Mouse (Mus musculus) testis, postnatal 10 days (tissue): ENCODE data around the gene Agbl3.
A peak's percentile ranks its signal among the peaks of the same experiment; 100 is the strongest.

Experiments used
- DNase-seq: peaks from one replicate; pipeline ENCODE4 v3.0.0; 2021; ENCODE audit warnings: low spot score

Agbl3 gene

DNA sequence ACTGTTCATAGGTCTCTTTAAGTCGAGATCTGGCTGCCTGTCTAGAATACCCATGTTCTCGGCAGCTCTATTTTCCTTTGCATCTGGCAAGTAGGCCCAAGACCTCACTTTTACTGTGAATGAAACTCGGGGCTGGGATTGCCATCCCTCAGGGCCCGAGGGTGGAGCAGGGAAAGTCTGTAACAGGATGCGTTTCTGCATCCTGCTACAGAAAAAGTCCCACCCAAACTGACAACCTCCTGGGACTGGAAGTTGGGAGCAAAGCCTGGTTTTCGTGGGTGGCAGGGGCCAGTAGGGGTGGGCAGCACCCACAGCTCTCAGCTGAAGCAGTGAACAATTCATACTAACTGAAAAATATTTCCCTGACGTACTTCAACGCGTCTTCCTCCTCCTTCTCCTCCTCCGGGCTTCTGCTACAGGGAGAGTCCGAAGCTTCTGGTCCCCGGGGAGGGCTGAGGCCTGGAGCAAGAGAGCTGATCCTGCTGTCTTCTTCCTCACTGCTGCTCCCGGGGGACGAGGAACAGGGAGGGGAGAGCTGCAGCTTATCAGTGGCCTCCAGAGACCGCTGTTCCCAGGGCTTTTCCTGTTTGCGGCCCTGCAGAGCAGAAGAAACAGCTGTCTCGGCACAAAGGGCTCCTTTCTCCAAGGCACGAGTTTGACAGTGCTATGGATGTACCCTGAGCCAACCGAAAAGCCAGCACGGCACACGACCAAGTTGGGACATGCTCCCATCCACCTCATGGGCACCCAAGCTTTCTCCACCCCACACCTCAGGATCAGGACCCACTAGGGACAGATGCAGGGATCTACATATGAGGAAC is 94.1 kb downstream of the Agbl3 start:
- peak; percentile 76 for DNase-seq

DNA sequence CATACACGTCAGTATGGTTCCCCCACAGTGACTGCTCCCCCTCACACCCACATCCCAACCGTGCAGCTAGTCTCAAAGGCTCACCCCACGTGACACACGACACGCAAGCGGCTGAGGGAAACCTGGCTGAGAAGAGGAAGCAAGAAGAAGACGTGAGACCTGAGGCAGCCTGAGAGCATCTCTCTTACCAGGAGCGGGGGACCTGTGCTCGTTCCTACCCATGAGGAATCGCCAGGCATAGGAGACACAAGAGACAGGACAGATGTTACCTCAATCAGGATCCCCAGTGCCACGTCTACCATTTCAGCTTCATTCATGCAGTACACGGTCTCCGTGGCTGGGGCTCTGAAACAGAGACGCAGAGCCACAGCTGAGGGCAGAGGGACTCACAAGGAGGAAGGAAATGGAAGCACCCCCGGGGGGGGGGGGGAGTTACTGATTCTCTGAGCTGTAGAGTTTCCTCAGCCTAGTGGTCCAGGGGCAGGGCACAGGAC is 95.1 kb downstream of the Agbl3 start:
- peak; percentile 43 for DNase-seq

DNA sequence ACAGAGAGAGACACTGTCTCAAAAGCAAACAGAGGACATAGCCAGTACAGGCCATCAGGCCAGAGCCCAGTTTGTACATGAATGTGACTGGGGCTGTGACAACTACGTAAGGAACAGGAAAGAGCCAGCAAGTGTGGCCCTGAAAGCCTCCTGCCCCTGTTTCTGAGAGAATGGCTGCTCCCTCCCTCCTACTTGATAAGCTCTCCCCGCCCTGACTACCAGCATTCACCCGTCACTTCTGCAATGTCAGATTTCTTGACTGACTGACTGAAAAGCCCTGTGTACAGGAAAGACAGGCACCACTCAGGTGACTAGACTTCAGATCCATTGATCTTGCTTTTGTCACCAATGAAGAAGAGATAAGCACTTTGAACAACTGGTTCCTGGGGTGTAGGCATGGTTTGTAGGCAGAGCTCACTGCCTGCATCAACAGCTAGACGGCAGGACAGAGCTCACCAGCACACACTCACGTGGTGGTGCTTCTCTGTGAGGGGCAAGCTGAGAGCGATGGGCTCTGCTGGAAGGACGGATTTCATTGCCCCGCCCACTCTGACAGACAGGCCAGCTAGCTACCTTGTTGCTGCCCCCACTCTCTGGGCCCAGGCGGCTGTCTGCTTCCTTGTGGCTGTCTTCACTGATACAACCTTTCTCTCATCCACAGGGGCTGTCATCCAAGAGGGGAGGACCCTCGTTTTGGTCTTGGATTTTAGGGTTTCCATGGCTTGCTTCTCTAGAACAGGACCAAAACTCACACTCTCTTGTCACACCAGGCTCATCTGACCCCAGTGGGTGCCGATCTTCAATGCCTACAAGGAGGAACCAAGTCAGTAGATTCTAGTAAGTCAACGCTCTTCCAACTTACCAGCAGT is 96.0 kb downstream of the Agbl3 start:
- peak; percentile 45 for DNase-seq

DNA sequence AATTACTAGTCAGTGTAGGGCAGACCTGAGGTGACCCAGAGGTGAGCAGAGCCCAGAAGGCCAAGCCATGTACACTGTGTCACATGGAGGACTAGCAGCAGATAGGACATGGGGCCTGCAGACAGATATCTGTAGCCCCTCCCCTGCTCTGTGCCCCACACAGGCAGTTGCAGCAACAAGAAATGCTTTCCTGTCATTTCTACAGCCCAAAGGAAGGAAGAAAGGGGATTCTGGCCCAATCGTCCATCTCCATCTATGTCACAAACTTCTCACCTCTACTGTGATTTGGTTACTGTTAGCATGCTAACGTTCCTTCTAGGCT is 96.6 kb downstream of the Agbl3 start:
- no peak for DNase-seq

DNA sequence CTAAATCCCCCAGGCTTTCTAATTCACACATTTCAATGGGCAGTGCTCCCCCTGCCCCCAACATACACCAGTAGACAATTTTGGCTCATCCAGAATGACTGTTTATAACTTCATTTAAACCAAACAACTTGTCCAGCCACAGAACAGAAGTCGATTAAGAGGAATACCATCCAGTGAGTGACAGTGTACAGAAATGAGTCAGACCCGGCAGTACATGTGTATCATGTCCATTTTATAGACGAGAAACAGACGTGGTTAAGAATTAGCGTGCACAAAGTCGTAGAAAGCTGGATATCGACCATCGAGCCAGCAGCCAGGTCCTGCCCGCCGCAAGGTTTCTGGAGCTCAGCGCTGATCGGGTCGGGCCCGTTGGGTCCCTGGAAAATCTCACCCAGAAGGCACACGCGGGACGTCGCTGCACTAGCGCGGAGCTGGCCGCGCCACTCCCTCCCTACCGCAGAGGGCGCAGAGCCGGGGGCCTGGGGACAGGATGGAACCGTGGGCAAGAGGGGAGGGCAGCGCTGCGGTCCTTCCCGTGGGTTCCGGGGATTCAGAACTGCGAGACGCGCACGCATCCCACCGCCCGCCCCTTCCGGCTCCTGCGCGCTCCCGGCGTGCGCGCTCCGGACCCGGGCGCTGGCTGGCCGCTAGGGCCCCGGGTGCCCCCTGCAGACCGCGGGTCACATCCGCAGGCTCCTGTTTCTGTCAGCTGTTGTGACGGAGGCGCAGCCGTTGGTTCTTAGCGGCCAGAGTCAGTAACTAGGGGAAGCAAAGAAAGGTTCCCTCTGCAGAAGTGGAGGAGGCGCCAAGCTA is 97.5 kb downstream of the Agbl3 start, which contains the start of gene Cyren:
Cyren (minus strand) TSS at position 552 of the 813 bp plus-strand sequence.
- peak; percentile 95 for DNase-seq

DNA sequence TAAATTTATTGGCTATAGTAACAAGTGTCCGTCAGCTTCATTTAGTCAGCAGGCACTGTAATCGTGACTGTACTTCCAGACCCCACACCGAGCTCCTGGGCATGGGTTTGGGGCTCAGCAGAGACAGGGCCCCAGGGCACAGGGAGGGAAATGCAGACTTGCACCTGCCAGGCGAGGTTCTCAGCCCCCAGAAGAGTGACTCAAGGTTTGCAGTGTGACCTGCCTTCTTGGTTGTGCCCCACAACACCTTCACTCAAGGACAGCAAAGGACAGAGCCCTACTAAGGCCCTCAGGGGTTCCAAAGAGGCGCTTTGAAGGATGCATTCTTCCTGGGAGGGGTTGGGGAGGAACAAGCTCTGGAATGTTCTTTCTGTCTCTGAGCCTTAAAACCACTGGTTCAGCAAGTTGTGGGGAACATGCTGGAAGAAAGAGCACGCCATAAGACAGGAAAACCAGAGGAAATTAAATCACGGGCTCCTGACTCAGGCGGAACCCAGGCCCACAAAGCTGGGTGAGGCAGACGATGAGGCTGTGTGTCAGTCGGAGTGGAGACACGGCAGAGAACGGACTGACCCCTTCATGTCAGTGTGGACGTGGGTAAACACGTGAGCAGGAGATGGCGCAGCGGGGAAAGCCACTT is 99.0 kb downstream of the Agbl3 start:
- DNase-seq = no peak

DNA sequence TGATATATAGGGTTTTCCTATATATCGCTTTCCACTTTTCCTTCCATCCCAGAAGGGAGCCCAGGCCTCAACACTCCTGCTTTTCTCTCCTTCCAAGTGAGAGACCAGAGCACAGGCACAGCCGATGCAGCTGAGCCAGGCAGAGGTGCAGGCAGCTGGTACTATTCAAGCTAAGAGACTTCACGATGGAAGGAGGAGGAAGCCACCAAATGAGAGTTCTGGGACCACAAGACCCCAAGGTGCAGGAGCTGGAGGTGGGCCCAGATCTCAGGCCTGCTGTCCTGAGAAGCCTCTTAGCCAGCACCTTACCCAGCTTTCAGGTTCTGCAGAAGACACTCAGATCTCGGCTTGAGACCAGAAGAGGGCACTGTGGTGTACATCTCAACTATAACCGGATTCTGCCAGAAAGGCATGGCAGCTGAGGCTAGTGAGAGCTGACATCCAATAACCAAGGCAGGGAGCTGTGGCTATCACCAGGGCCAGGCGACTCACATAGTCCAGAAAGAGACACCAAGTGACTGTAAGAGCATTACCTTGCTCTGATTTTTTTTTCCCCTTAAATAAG is 99.8 kb downstream of the Agbl3 start:
- DNase-seq = peak; percentile 61

DNA sequence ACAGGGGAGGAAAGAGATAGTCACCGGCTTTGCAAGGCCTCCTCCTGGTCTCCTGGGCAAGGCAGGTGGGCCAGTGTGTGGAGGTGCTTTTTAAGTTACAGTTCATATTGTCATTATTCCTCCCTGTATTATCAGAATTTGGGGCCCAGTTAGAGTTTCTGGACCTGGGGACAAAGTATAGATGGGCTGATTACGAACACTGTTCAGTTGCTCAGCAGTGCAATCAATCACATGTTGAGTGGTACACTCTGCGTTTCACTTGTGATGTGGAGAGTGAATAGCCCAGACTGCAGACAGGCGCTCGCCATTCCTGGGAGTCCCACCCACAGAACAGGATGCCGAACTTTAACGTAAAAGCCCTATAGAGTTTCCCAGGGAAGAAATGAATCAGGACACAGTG is 104.5 kb downstream of the Agbl3 start:
- DNase-seq = no peak

DNA sequence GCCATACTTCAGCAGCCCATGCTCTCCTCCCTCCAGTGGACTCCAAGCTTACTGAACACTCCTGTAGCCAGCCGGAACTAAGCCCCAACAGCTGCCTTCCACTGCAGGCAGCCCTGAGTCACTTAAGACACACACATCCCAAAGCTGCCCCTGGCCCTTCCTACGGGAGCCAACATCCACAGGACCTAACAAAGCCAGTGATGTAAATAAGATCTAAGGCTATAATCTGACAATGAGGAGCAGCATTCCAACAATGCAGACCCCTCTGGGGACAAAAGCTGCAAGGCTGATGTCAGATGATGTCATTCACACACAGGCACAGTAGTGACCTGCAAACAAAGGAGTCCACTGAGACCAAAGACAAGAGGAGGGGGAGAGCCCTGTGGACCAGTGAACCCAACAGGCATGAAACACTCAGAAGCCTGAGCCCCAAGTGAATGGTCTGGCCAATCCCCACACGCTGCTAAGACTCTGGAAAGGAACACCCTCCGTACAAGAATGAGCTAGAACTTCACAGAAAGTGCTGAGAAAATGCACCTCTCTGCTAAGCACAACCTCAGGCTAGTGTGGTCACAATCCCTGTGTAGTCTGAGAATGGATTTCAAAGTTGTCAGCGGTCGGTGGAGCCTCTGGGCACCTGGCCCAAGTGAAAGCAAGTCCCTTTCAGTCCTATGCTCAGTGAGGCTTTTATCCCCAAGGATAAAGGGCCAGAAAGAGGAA is 107.1 kb downstream of the Agbl3 start:
- DNase-seq = no peak

DNA sequence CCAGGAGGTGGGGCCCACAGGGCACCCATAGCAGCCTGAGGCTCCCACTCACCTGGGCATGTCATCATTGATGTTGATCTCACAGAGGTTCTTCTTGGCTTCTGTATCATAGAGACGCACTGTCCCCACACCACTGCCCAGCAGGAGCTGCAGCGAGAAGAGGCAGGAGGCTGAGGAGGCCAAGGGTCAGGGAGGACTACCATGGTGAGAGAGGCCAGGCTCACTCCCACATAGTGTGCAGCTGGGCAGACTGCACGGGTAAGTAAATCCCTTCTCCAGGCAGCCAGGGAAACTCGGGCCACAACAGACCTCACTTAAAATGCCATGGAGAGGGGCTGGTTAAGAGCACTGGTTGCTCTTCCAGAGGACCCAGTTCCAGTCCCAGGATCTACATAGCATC is 109.0 kb downstream of the Agbl3 start:
- DNase-seq = no peak

DNA sequence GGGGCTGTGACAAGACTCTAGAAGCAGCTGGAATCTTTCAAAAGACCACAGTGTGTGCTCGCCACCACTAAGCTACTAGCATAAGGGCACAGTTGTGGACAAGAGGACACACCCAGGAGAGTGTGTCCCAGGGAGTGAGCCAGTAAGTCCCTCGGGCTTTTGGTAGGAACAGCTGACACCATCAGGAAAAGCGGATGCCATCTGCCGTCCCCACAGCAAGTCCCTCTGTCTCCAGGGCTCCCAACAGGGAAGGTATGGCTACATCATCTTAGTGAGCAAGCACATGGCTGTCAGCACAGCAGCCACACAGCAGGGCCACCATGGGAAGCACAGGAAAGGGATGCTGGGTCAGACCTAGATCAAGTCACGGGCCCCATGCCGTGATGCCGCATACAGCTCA is 115.3 kb downstream of the Agbl3 start:
- DNase-seq = no peak

DNA sequence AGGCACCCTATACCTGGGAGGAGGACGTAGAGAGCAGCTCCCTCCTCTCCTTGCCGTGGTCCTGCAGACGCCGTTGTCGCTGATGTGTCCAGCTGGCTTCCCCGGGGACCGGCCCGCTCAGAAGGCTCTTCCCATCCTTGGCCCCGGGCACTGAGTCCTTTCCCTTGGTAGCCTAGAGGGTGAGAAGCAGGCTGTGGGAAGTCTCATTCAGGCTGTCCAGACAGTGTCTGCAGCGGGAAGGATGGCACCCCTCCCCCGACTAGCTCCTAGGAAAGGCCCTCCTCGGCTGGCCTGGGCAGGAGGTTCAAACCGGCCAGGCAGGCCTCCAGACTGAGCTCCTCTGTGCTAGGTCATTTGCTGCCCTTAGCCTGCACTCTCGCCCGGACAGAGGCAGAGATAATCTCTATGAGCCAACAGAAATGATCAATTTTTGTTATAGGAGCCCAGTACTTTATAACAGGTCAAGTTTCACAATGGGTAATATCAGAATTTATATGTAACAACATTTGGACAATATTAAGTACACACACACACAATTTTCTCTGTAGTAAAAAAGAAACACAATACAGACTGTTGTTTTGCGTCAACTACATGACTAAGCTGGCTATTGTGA is 116.0 kb downstream of the Agbl3 start:
- no peak for DNase-seq

DNA sequence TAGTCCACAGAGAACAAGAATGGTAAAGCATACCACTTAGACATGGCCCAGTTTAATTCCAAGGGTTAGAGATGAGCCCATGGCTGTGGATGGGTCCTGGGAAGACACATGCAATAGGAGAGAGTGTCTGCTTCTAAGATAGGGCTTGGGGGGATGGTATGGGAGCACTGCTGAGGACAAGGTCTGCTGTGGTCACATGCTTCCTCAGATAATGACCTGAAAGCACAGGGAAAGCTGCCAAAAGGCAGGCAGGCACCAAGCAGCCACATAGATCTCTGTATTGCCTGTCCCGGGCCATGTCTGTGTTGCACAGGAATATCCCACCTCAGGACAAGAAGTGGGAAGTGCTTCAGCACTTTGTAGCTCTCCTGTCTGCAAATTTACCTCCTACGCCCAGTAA is 118.9 kb downstream of the Agbl3 start:
- no peak for DNase-seq

DNA sequence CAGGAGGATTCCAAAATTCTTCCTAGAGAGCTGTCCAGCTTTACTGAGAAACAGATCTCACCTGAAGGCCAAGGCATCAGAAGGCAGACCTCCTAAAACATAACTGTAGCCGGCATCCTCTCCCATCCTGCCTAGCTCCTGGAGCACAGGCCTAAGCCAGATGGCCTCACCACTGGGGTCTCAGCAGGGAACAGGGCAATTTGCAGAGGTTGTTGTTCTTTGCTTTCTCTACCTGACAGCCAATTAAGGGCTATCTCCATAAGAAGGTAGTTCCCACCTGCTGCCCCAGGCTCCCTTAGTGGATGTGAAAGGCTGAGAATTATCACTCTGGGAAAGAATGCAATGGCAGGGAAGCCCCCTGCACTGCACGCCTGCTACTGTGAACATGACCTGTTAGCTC is 120.8 kb downstream of the Agbl3 start:
- DNase-seq = no peak

DNA sequence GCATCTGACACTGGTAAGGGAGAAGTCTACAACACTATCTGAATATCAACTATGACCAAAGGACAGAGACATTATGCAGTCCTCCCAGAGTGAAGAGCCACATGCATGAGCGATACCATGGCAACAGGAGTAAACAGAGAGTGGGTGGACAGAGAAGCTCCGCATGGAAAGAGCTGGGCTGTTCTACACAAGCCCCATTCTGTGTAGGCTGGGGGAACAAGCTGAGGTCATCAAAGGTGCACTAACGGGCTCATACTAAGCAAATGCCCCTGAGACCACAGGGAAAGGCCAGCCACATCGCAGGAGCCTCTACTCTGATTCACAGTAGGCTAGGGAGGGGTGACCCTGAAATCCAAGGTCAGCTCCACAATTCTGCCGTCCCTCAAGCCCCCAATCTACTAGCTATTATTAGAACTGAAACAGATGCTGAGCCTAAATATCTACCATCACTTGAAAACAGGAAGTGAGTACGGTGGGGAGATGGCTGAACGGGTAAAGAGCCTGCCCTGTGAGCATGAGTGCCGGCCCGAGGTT is 121.7 kb downstream of the Agbl3 start:
- no peak for DNase-seq

DNA sequence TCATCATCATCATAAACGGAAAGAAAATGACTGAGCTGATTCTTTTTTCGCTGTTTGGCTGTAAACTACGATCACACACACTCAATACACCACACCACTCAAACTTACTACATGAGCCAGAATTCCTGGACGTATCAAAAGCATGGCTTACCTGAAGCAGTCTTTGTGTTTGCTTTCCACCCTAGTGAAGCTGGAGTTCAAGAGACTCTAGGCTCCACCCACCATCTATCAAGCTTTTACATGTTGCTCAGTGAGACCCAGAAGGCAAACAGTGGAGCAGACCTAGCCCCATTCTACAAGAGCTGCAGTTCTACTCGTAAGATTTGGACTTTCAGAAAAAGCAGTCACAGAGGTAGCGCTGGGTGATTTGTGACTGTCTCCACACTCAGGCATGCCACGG is 122.3 kb downstream of the Agbl3 start:
- no peak for DNase-seq

DNA sequence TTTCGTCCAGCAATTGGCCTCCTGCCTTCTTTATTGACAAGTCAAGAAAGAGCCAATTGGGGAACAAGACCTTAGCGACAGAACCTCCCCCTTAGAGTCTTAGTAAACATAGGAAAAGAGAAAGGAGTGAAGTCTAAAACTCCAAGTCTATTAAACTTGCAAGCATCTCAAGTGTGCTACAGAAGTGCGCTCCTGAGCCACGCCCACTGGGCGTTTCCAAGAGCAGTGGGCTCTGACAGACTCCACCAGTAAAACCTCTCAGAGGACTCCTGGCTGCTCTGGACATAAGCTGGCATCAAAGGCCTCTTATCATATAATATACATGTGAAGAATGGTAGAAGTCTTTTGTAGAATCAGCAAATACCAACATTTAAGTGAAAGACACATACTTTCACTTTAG is 123.2 kb downstream of the Agbl3 start:
- no peak for DNase-seq

DNA sequence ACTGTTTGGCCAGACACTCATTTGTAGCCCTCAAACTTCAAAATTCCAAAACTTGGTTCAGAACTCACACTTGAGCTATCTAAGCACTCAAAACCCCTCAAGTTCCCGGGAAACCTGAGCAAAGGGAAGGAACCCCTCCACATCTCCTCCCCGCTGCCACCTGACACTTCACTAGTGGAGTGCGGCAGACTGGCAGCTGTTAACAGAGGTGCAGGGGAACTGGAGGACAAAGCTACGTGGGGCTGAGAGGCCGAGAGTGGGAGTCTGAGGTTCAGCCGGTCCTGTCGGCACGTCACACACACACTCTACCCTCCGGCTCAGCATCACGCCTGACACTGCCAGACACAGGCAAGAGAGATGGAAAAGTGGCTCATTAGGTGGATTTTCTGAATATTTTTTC is 123.6 kb downstream of the Agbl3 start:
- no peak for DNase-seq

DNA sequence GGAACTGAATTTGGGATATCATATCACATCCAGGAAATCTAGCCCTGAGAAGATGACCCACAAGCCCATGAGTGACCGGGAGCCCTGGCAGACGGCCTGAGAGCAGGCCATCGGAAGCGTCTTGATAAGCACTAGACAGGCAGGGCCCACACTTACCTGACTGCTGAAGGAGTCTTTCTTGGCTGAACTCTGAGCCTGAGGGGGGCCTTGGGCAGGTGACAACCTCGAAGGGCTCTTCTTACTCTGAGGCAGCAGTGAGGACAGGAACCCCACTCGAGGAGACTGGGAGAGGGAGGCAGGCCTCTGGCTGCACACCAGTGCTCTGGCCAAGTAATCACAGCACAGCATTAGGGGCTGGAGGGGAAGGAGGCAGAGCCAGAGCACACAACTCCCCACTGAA is 124.1 kb downstream of the Agbl3 start:
- no peak for DNase-seq

DNA sequence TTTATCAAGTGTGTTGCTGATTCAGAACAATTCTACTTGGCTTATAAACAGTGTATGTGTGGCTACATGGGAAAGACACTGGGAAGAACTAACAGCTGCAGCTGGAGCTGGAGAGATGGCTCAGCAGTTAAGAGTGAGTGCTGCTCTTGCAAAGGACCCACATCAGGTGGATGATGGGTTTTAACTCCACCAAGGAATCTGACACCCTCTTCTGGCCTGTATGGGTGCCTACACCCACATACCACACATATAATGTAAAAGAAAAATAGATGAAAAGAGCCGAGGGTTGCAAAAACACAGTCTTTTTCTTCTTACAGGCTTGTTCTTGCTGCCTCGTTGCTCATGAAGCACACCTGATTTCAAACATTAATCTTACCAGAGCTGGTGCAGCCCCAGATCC is 125.9 kb downstream of the Agbl3 start:
- no peak for DNase-seq
